Mouse (Mus musculus) thymus, postnatal 0 days (tissue): Measurements from ENCODE around the gene Skida1. TPM values are rescaled to one million over a fixed set of nuclear protein-coding genes. Genes with fewer than 3 reads are reported as not detected.

Experiments
- DNase-seq: peaks from one replicate; pipeline ENCODE4 v3.0.0-alpha.2; 2015; ENCODE audit warnings: low spot score
- polyA plus RNA-seq: library from polyadenylated mRNA; unstranded; fragments of >200 nt; fragmentation: Nextera tagmentation; extraction: Ambion mirVana; gene quantifications from 2 replicates; pipeline ENCODE4 v1.2.1, GENCODE M21; 2015

Skida1 gene
- polyA plus RNA-seq, 1 experiment from 2014 or later: 0.65 TPM

- DNase-seq: no peak
Observed at GRCm38 (mm10) chr2:18040347-18041160, 8.3 kb downstream of the Skida1 start.

GRCm38 (mm10) chr2:18039566-18040290 lies 9.1 kb downstream of the Skida1 start:
- DNase-seq: no peak

- no peak for DNase-seq
Observed at GRCm38 (mm10) chr2:18038895-18039371, 9.9 kb downstream of the Skida1 start.

- DNase-seq: no peak
Observed at GRCm38 (mm10) chr2:18038141-18038752, 10.6 kb downstream of the Skida1 start.

- no peak for DNase-seq
Observed at GRCm38 (mm10) chr2:18037491-18037890, 11.4 kb downstream of the Skida1 start, which contains the start of gene A930004D18Rik. Gene A930004D18Rik (minus strand): TSS chr2:18037737.

GRCm38 (mm10) chr2:18034371-18035250 lies 14.2 kb downstream of the Skida1 start:
- DNase-seq: no peak

GRCm38 (mm10) chr2:18033166-18034108 lies 15.4 kb downstream of the Skida1 start:
- DNase-seq: no peak

- DNase-seq: no peak
Observed at GRCm38 (mm10) chr2:18032538-18032895, 16.3 kb downstream of the Skida1 start.

GRCm38 (mm10) chr2:18031831-18032537 lies 16.9 kb downstream of the Skida1 start:
- no peak for DNase-seq

- DNase-seq: peak; percentile 12
Observed at GRCm38 (mm10) chr2:18031271-18031821, 17.5 kb downstream of the Skida1 start.

- no peak for DNase-seq
Observed at GRCm38 (mm10) chr2:18030581-18030980, 18.3 kb downstream of the Skida1 start.

GRCm38 (mm10) chr2:18029656-18030055 lies 19.2 kb downstream of the Skida1 start:
- no peak for DNase-seq

- peak; percentile 61 for DNase-seq
Observed at GRCm38 (mm10) chr2:18028140-18029021, 20.5 kb downstream of the Skida1 start.

- DNase-seq: peak; percentile 93
Observed at GRCm38 (mm10) chr2:18027448-18028139, 21.3 kb downstream of the Skida1 start.

- peak; percentile 22 for DNase-seq
Observed at GRCm38 (mm10) chr2:18026116-18026947, 22.5 kb downstream of the Skida1 start.

GRCm38 (mm10) chr2:18025781-18026115 lies 23.1 kb downstream of the Skida1 start:
- DNase-seq: no peak
